Mouse (Mus musculus) CD4-positive, CD25-positive, alpha-beta regulatory T cell, adult 4 months (primary cell): ENCODE data around the gene Sinhcaf. TPM values are rescaled to one million over a fixed set of nuclear protein-coding genes. Genes with fewer than 3 reads are reported as not detected.
A peak's percentile ranks its signal among the peaks of the same experiment; 100 is the strongest.
"Not testable (repeated sequence)": the region's sequence is repeated elsewhere in the genome, so short reads cannot be mapped to it uniquely, and the experiment has no call there.

Experiments
- ATAC-seq: one replicate; pipeline ENCODE4 v1.8.0; 2017
- polyA plus RNA-seq, 2 experiments: library from polyadenylated mRNA; unstranded; fragments of 100-300 nt; shearing (Covaris generic); gene quantifications; one replicate each; pipeline ENCODE4 v1.2.1; 2017

Sinhcaf gene
- polyA plus RNA-seq, result 10 to 100 TPM; 61.1 to 67.1 TPM

- ATAC-seq, result peak; percentile 71
Observed at GRCm38 (mm10) chr6:148946409-148946742, at the start of gene Sinhcaf. Gene Sinhcaf, minus strand, starts transcription at chr6:148946467.

GRCm38 (mm10) chr6:148994327-148994999 lies 48.2 kb upstream of the Sinhcaf start:
- no peak for ATAC-seq

- peak; percentile 47 for ATAC-seq
Observed at GRCm38 (mm10) chr6:148993117-148994077, 47.1 kb upstream of the Sinhcaf start.

GRCm38 (mm10) chr6:148992373-148993116 lies 46.3 kb upstream of the Sinhcaf start:
- no peak for ATAC-seq

GRCm38 (mm10) chr6:148991660-148992372 lies 45.5 kb upstream of the Sinhcaf start:
- ATAC-seq, result no peak

- not testable (repeated sequence) for ATAC-seq
Observed at GRCm38 (mm10) chr6:148989792-148990491, 43.7 kb upstream of the Sinhcaf start.

- no peak for ATAC-seq
Observed at GRCm38 (mm10) chr6:148986003-148986402, 39.7 kb upstream of the Sinhcaf start.

- ATAC-seq, result no peak
Observed at GRCm38 (mm10) chr6:148980495-148980894, 34.2 kb upstream of the Sinhcaf start.

GRCm38 (mm10) chr6:148975096-148975495 lies 28.8 kb upstream of the Sinhcaf start:
- no peak for ATAC-seq

- ATAC-seq, result no peak
Observed at GRCm38 (mm10) chr6:148972891-148973290, 26.6 kb upstream of the Sinhcaf start.

- ATAC-seq, result no peak
Observed at GRCm38 (mm10) chr6:148972059-148972848, 26.0 kb upstream of the Sinhcaf start.

- no peak for ATAC-seq
Observed at GRCm38 (mm10) chr6:148971385-148971940, 25.2 kb upstream of the Sinhcaf start.

GRCm38 (mm10) chr6:148961285-148961684 lies 15.0 kb upstream of the Sinhcaf start:
- no peak for ATAC-seq

GRCm38 (mm10) chr6:148959540-148960238 lies 13.4 kb upstream of the Sinhcaf start:
- ATAC-seq, result no peak

- peak; percentile 26 for ATAC-seq
Observed at GRCm38 (mm10) chr6:148958712-148959111, 12.4 kb upstream of the Sinhcaf start.

- ATAC-seq, result no peak
Observed at GRCm38 (mm10) chr6:148957046-148957445, 10.8 kb upstream of the Sinhcaf start.

GRCm38 (mm10) chr6:148955641-148956420 lies 9.6 kb upstream of the Sinhcaf start:
- ATAC-seq, result no peak

GRCm38 (mm10) chr6:148946881-148947405 lies 676 bp upstream of the Sinhcaf start:
- ATAC-seq, result no peak
